Mouse (Mus musculus): ENCODE data around the gene Iba57. TPM values are rescaled to one million over a fixed set of nuclear protein-coding genes. Genes with fewer than 3 reads are reported as not detected.

Gene Iba57
- 11.0 and 12.0 TPM in 2 replicates for polyA plus RNA-seq (2012)

GRCm38 (mm10) chr11:59163255-59164236, at the start of gene Iba57:
TSS of gene Iba57 (minus strand) at chr11:59163739.

GRCm38 (mm10) chr11:59208153-59208831, 44.8 kb upstream of the Iba57 start, which contains the start of gene 2310033P09Rik:
TSS of gene 2310033P09Rik (plus strand) at chr11:59208321.

DNA sequence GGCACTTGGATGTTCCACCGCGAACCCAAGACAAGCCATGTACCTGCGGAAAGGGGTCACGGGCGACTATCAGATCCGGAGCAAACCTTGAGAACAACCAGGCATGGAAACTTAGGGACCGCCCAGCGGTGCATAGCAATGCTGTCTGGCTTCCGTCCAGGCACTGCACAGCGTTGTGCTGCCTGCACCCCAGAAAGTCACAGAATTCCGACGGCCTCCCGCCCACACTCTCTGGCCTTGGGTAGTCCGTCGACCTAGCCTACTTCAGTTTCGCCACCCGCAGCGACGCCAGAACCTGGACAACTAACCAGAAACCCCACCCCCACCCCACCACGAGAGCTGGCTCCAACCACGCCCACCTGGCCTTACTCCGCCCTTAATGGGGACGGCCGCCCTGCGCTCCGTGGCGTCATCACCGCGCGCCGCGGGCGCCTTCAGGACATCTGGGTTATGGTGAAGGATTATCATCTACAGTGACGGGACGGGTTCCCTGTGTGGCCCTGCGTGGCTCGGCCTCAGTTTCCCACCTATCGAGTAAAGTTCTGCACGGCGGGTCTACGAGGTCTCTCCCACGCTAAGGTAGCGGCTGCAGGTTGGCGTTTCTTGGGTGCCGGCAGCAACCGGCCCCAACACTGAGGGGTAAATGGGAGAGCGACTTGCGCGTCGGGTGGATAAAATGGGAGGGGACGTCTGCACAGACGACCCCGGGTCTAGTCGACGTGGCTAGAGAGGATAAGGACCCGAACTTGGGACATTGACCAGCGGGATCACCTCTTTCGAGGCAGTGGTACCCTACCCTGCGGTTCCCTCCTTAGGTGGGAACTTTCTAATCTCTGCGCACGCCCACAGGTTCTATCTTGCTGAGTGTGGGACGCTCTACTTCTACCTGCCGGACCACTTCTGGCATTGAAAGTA, 38.8 kb upstream of the Iba57 start, which contains the start of gene Mrpl55:
Mrpl55 (plus strand) TSS at position 406 of the 915 bp plus-strand sequence.

DNA sequence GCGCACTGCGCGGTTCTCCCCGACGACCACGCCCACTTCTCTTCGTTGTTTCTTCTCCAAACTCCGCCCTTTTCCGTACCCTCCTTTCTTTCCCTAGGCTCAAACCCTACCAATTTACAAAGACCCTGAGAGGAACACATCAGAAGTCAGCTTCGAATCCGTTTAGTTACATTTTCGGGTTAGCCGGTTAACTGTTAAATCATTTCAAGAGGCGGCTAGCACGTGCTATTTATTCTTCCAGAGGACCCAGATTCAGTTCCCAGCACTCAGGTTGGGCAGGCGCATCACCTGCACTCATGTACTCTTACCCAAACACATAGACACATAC, 28.5 kb upstream of the Iba57 start, which contains the start of gene Guk1:
Guk1 (minus strand) TSS at position 154 of the 328 bp plus-strand sequence.

DNA sequence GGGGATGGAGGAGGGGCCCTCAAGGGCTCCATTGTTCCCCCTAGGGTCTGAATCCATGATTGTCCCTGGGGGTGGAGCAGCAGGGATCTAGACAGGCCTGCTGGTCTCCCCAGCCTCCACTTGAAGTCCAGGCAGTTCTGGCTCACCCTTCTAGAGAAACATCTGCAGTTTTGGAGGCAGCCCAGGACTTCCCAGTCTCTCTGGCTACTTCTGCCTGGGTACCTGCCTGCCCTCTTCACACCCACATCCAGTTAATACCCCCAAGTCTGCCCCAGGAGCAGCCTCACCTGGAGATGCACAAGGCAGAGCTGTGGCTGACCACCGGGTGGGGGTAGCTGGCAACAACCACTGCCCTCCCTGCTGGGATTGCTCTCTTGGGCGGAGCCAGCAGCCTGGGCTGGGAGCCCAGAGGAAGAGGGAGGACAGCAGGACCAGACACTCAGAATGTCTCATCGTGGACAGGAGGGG, 19.4 kb upstream of the Iba57 start, which contains the start of gene Gjc2:
Gjc2 (minus strand) TSS at position 350 of the 468 bp plus-strand sequence.

GRCm38 (mm10) chr11:59135904-59136452, 27.6 kb downstream of the Iba57 start, which contains the start of gene Obscn:
TSS of gene Obscn (minus strand) at chr11:59136402.

Other genes starting within 250 kb of the Iba57 start
- 3.1 and 3.4 TPM in 2 replicates for gene Btnl10, start 245.8 kb downstream of the Iba57 start, polyA plus RNA-seq (2012)
- gene Rnf187, start 224.8 kb downstream of the Iba57 start, polyA plus RNA-seq (2012): 297 and 316 TPM in 2 replicates
- gene Hist3h2ba, start 214.8 kb downstream of the Iba57 start, polyA plus RNA-seq (2012): 4.6 and 7.4 TPM in 2 replicates
- gene Hist3h2a, start 209.1 kb downstream of the Iba57 start, polyA plus RNA-seq (2012): 33.2 and 37.5 TPM in 2 replicates
- gene Trim17, start 209.1 kb downstream of the Iba57 start, polyA plus RNA-seq (2012): 0.24 and 0.28 TPM in 2 replicates
- 55.3 and 59.9 TPM in 2 replicates for gene Trim11, start 185.6 kb downstream of the Iba57 start, polyA plus RNA-seq (2012)
- gene Obscn, start 27.3 kb downstream of the Iba57 start, polyA plus RNA-seq (2012): 0.23 and 0.43 TPM in 2 replicates
- 0.06 TPM in 1 of 2 replicates, not detected in the other for gene Gjc2, start 19.5 kb upstream of the Iba57 start, polyA plus RNA-seq (2012)
- 99.1 and 101 TPM in 2 replicates for gene Guk1, start 28.5 kb upstream of the Iba57 start, polyA plus RNA-seq (2012)
- 36.9 and 39.6 TPM in 2 replicates for gene Mrpl55, start 38.7 kb upstream of the Iba57 start, polyA plus RNA-seq (2012)
- 38.4 and 54.5 TPM in 2 replicates for gene 2310033P09Rik, start 44.6 kb upstream of the Iba57 start, polyA plus RNA-seq (2012)
- gene Arf1, start 64.5 kb upstream of the Iba57 start, polyA plus RNA-seq (2012): 150 and 169 TPM in 2 replicates
- gene Wnt3a, start 127.0 kb upstream of the Iba57 start, polyA plus RNA-seq (2012): not detected in 2 replicates
- gene Wnt9a, start 143.2 kb upstream of the Iba57 start, polyA plus RNA-seq (2012): 0.05 and 0.13 TPM in 2 replicates
- not detected in 2 replicates for gene Prss38, start 211.9 kb upstream of the Iba57 start, polyA plus RNA-seq (2012)

Measured in megakaryocyte-erythroid progenitor cell, adult 5 weeks (primary cell).